Mouse (Mus musculus) adipose tissue, adult 10 weeks (tissue): ENCODE results near the gene Ube3c. TPM values are rescaled to one million over a fixed set of nuclear protein-coding genes. Genes with fewer than 3 reads are reported as not detected.

Experiments
- polyA plus RNA-seq: library from polyadenylated mRNA; stranded (reverse); fragments of 350-450 nt; fragmentation: Illumina TruSeq; extraction: RNeasy Lipid Tissue Mini Kit (QIAGEN cat#74804); gene quantifications from one replicate; pipeline ENCODE4 v1.2.3, GENCODE M21; 2014; ENCODE audit warnings: low read depth, low replicate concordance

The Ube3c gene
- polyA plus RNA-seq: 22.0 TPM

GRCm38 (mm10) chr5:29568848-29569377 is at the start of gene Ube3c:
Ube3c (plus strand) TSS chr5:29569242.

Other genes starting within 250 kb of the Ube3c start
- gene Lmbr1, start 190.9 kb upstream of the Ube3c start, polyA plus RNA-seq: 12.1 TPM
- gene Nom1, start 134.6 kb upstream of the Ube3c start, polyA plus RNA-seq: 17.9 TPM
- not detected for gene Mnx1, start 90.8 kb upstream of the Ube3c start, polyA plus RNA-seq
- gene Dnajb6, start 166.4 kb downstream of the Ube3c start, polyA plus RNA-seq: 94.8 TPM
- gene Gm5129, start 166.7 kb downstream of the Ube3c start, polyA plus RNA-seq: not detected